Mouse (Mus musculus) myocyte (in vitro differentiated cells): ENCODE results near the gene Ube4b. TPM values are rescaled to one million over a fixed set of nuclear protein-coding genes. Genes with fewer than 3 reads are reported as not detected.

Experiments used
- H3K27me3 ChIP-seq: one replicate; pipeline ENCODE4 v1.6.1; 2011; ENCODE audit not compliant: control insufficient read depth, insufficient read depth, insufficient read length
- H3K36me3 ChIP-seq: one replicate; pipeline ENCODE4 v1.6.1; 2011; ENCODE audit not compliant: control insufficient read depth, insufficient read depth
- H3K4me2 ChIP-seq: one replicate; pipeline ENCODE4 v1.6.1; 2011; ENCODE audit warnings: low read depth, control low read depth
- H3K4me3 ChIP-seq: one replicate; pipeline ENCODE4 v1.5.1; 2011; ENCODE audit warnings: mild to moderate bottlenecking, control low read depth, moderate library complexity
- H3K79me2 ChIP-seq: one replicate; pipeline ENCODE4 v1.6.1; 2011; ENCODE audit not compliant: control insufficient read depth, insufficient read depth
- H3ac ChIP-seq: one replicate; pipeline ENCODE4 v1.6.1; 2011; ENCODE audit not compliant: control insufficient read depth, insufficient read length
- CEBPB ChIP-seq: IDR thresholded peaks from 2 replicates; pipeline ENCODE4 v1.6.1; 2011; ENCODE audit warnings: mild to moderate bottlenecking, moderate library complexity; ENCODE audit not compliant: poor library complexity, insufficient read depth, severe bottlenecking
- E2F4 ChIP-seq: IDR thresholded peaks from one replicate; pipeline ENCODE4 v1.6.1; 2011; ENCODE audit warnings: mild to moderate bottlenecking, control low read depth, moderate library complexity; ENCODE audit not compliant: insufficient read depth
- MAX ChIP-seq: IDR thresholded peaks from one replicate; pipeline ENCODE4 v1.6.1; 2011; ENCODE audit warnings: low read depth, mild to moderate bottlenecking, control low read depth
- MYOD1 ChIP-seq, 3 experiments: IDR thresholded peaks; one replicate each; pipeline ENCODE4 v1.6.1; 2011; ENCODE audit warnings: control low read depth in 2 of 3, low read depth in 2 of 3, mild to moderate bottlenecking in 2 of 3, moderate library complexity in 1 of 3; ENCODE audit not compliant: insufficient read length in 2 of 3, control insufficient read depth in 1 of 3
- MYOG ChIP-seq, 3 experiments: IDR thresholded peaks; one replicate each; pipeline ENCODE4 v1.6.1; 2011; ENCODE audit warnings: control low read depth in 2 of 3, low read depth in 2 of 3, mild to moderate bottlenecking in 2 of 3; ENCODE audit not compliant: insufficient read length in 2 of 3, control insufficient read depth in 1 of 3, insufficient read depth in 1 of 3
- POLR2A ChIP-seq: IDR thresholded peaks from one replicate; pipeline ENCODE4 v1.6.1; 2011; ENCODE audit warnings: low read depth, mild to moderate bottlenecking, control low read depth, moderate library complexity; ENCODE audit not compliant: insufficient read length
- POLR2AphosphoS2 ChIP-seq: IDR thresholded peaks from one replicate; pipeline ENCODE4 v1.6.1; 2011; ENCODE audit warnings: low read depth, control low read depth; ENCODE audit not compliant: insufficient read length
- REST ChIP-seq: IDR thresholded peaks from one replicate; pipeline ENCODE4 v1.6.1; 2011; ENCODE audit warnings: mild to moderate bottlenecking, control low read depth, moderate library complexity; ENCODE audit not compliant: insufficient read depth, insufficient read length
- SRF ChIP-seq: IDR thresholded peaks from one replicate; pipeline ENCODE4 v1.6.1; 2011; ENCODE audit warnings: low read depth; ENCODE audit not compliant: control insufficient read depth, insufficient read length
- TCF12 ChIP-seq: IDR thresholded peaks from one replicate; pipeline ENCODE4 v1.6.1; 2011; ENCODE audit warnings: mild to moderate bottlenecking, control low read depth; ENCODE audit not compliant: poor library complexity, insufficient read depth, severe bottlenecking
- TCF3 ChIP-seq: IDR thresholded peaks from one replicate; pipeline ENCODE4 v1.6.1; 2011; ENCODE audit warnings: low read depth, control low read depth; ENCODE audit not compliant: insufficient read length
- USF1 ChIP-seq: IDR thresholded peaks from one replicate; pipeline ENCODE4 v1.6.1; 2011; ENCODE audit warnings: low read depth, mild to moderate bottlenecking, control low read depth, moderate library complexity
- polyA plus RNA-seq: library from polyadenylated mRNA; unstranded; fragments of >200 nt; fragmentation: generic; extraction: Trizol; gene quantifications from one replicate; pipeline ENCODE4 v1.2.1, GENCODE M21; 2012; ENCODE audit warnings: missing spikeins

The Ube4b gene
- polyA plus RNA-seq, 1 experiment = 57.4 TPM

GRCm38 (mm10) chr4:149415651-149416169 is 10.8 kb downstream of the Ube4b start:
- H3K4me3 ChIP-seq = no peak overlapping the region
- H3K27me3 ChIP-seq = no peaks in the 10 kb centered on the region
- H3K36me3 ChIP-seq = no peaks in the 10 kb centered on the region
- H3K4me2 ChIP-seq = peak overlapping the region; percentile 26
- no peak overlapping the region for H3ac ChIP-seq
- TF ChIP-seq TCF3 (no peak), POLR2AphosphoS2 (no peak), CEBPB (no peak), E2F4 (no peak), TCF12 (no peak), REST (no peak), USF1 (no peak), MYOG (IDR thresholded peaks at IDR 0.05; ENCODE audit: control insufficient read depth in 1 of 3, insufficient read depth in 1 of 3, insufficient read length in 2 of 3, low read depth in 2 of 3) (peak in 2 of 3 experiments; percentile 61 to 83), SRF (no peak), POLR2A (no peak), MAX (no peak), MYOD1 (IDR thresholded peaks at IDR 0.05; ENCODE audit: control insufficient read depth in 1 of 3, insufficient read length in 2 of 3, low read depth in 2 of 3) (peak in 2 of 3 experiments; percentile 40 to 77)
- peaks cover 100% of the 10 kb centered on the region for H3K79me2 ChIP-seq

GRCm38 (mm10) chr4:149414259-149414658 is 12.3 kb downstream of the Ube4b start:
- no peak overlapping the region for H3K4me2 ChIP-seq
- no peak overlapping the region for H3K4me3 ChIP-seq
- H3ac ChIP-seq = no peak overlapping the region
- peaks cover 100% of the 10 kb centered on the region for H3K79me2 ChIP-seq
- H3K27me3 ChIP-seq = no peaks in the 10 kb centered on the region
- H3K36me3 ChIP-seq = no peaks in the 10 kb centered on the region
- TF ChIP-seq POLR2AphosphoS2 (no peak), CEBPB (no peak), REST (no peak), SRF (no peak), MYOG (IDR thresholded peaks at IDR 0.05; ENCODE audit: control insufficient read depth in 1 of 3, insufficient read depth in 1 of 3, insufficient read length in 2 of 3, low read depth in 2 of 3) (no peak), TCF3 (no peak), POLR2A (no peak), TCF12 (no peak), E2F4 (no peak), MAX (no peak)

- no peaks in the 10 kb centered on the region for H3K27me3 ChIP-seq
- no peaks in the 10 kb centered on the region for H3K36me3 ChIP-seq
- H3ac ChIP-seq = no peak overlapping the region
- H3K4me3 ChIP-seq = no peak overlapping the region
- H3K79me2 ChIP-seq = peaks cover 96% of the 10 kb centered on the region
- TF ChIP-seq REST = no peak
- no peak overlapping the region for H3K4me2 ChIP-seq
Observed at GRCm38 (mm10) chr4:149409759-149410158, 16.8 kb downstream of the Ube4b start.

- TF ChIP-seq POLR2AphosphoS2 (no peak), USF1 (no peak), MYOD1 (IDR thresholded peaks at IDR 0.05; ENCODE audit: control insufficient read depth in 1 of 3, insufficient read length in 2 of 3, low read depth in 2 of 3) (no peak), MYOG (IDR thresholded peaks at IDR 0.05; ENCODE audit: control insufficient read depth in 1 of 3, insufficient read depth in 1 of 3, insufficient read length in 2 of 3, low read depth in 2 of 3) (no peak), POLR2A (no peak), SRF (no peak), CEBPB (no peak), TCF3 (no peak), E2F4 (no peak), REST (no peak), TCF12 (no peak), MAX (no peak)
- no peaks in the 10 kb centered on the region for H3K27me3 ChIP-seq
- no peaks in the 10 kb centered on the region for H3K36me3 ChIP-seq
- no peak overlapping the region for H3K4me3 ChIP-seq
- no peak overlapping the region for H3K4me2 ChIP-seq
- H3ac ChIP-seq = no peak overlapping the region
- peaks cover 96% of the 10 kb centered on the region for H3K79me2 ChIP-seq
Observed at GRCm38 (mm10) chr4:149408331-149408730, 18.2 kb downstream of the Ube4b start.

GRCm38 (mm10) chr4:149407461-149407860 is 19.1 kb downstream of the Ube4b start:
- no peak for TF ChIP-seq POLR2A
- no peak for TF ChIP-seq REST
- TF ChIP-seq SRF = no peak
- TF ChIP-seq MYOD1 (IDR thresholded peaks at IDR 0.05; ENCODE audit: control insufficient read depth in 1 of 3, insufficient read length in 2 of 3, low read depth in 2 of 3) = no peak
- TF ChIP-seq POLR2AphosphoS2 = no peak
- H3K27me3 ChIP-seq = no peaks in the 10 kb centered on the region
- no peaks in the 10 kb centered on the region for H3K36me3 ChIP-seq

More at GRCm38 (mm10) chr4:149407461-149407860, 19.1 kb downstream of the Ube4b start:
- Histone ChIP-seq H3K4me2 (no peak overlapping the region), H3K79me2 (peaks cover 90% of the 10 kb centered on the region), H3K4me3 (no peak overlapping the region), H3ac (no peak overlapping the region)
